Mouse (Mus musculus) liver, postnatal 0 days (tissue): ENCODE measurements around the gene Fkbp9.

Source experiments
- CTCF ChIP-seq: sonication (generic); IDR thresholded peaks from 2 replicates; pipeline ENCODE4 v1.5.1; 2016; ENCODE audit warnings: antibody characterized with exemption, low read depth
- EP300 ChIP-seq: IDR thresholded peaks from 2 replicates; pipeline ENCODE4 v1.6.1; 2016; ENCODE audit warnings: antibody characterized with exemption, low read depth, mild to moderate bottlenecking

- TF ChIP-seq CTCF (no peak), EP300 (no peak)
These were observed 46.8 kb upstream of the Fkbp9 start for GRCm38 (mm10) chr6:56785068-56785467.
